ENCODE assay signal across 24 mouse cellular contexts in genomic region chr11:106317801-106318200, GRCm38 (mm10). TPM values are rescaled to one million over a fixed set of nuclear protein-coding genes. Genes with fewer than 3 reads are reported as not detected.
DNase-seq lines count a peak whose midpoint lies in the region; ATAC-seq and TF ChIP-seq lines count a peak whose summit lies in the region.
"Had no signal": no experiment of that assay in that cellular context is flagged by ENCODE, and none has a peak within 500 bp of the region (broad histone marks: within the 10 kb centered on the region; RNA-seq: fewer than 3 reads in every experiment).

No protein-coding gene starts in this region.

- no peak for ATAC-seq in limb, embryonic 12.5 days (ENCODE audit: insufficient number of reproducible peaks, insufficient read depth, low FRiP score, low TSS enrichment, low read depth)
- ATAC-seq: forebrain, embryonic 13.5 days; hindbrain, embryonic 16.5 days had no signal

- no peaks in the 10 kb centered on the region for H3K27me3 ChIP-seq in spleen, adult 2 months (ENCODE audit: control insufficient read depth, insufficient read depth, low read length)
- no peaks in the 10 kb centered on the region for H3K27me3 ChIP-seq in limb, embryonic 12.5 days
- H3K27me3 ChIP-seq in cerebellum, adult 2 months (ENCODE audit: control insufficient read depth, insufficient read depth, low read length), result no peaks in the 10 kb centered on the region
- H3K27me3 ChIP-seq: forebrain, embryonic 13.5 days had no signal

- DNase-seq in spleen, adult 2 months (ENCODE audit: low read depth in 1 of 2, low spot score in 2 of 2), result no peak
- no peak for DNase-seq in spleen, postnatal 4 days (ENCODE audit: low spot score in 2 of 2)
- peak; percentile 59 to 61 for DNase-seq in thymus, postnatal 10 days (ENCODE audit: low spot score in 2 of 2)
- no peak for DNase-seq in cerebellum, adult 2 months
- no peak for DNase-seq in lung, postnatal 25 days (ENCODE audit: low spot score)
- DNase-seq in right cerebral cortex, postnatal 25 days, result no peak
- DNase-seq: adrenal gland, postnatal 14 days; B cell, adult 2 months; cerebellum, adult 18-20 months; gastrocnemius, postnatal 14 days; heart, adult 18-20 months; kidney, adult 11 months; kidney, postnatal 10 days; lung, adult 18-20 months; lung, postnatal 14 days had no signal

- TF ChIP-seq POLR2A in spleen, adult 2 months (IDR thresholded peaks at IDR 0.05; ENCODE audit: low read depth, low read length), result no peak
- TF ChIP-seq POLR2A in cerebellum, adult 2 months (IDR thresholded peaks at IDR 0.05; ENCODE audit: borderline replicate concordance, insufficient read depth, low read length), result no peak

- H3K9ac ChIP-seq in limb, embryonic 12.5 days (replicated peaks), result no peak overlapping the region
- H3K9ac ChIP-seq: forebrain, embryonic 13.5 days had no signal

- no peaks in the 10 kb centered on the region for H3K9me3 ChIP-seq in limb, embryonic 12.5 days
- H3K9me3 ChIP-seq: forebrain, embryonic 13.5 days had no signal

- peaks cover 40% of the 10 kb centered on the region; the same call in 1 of the 2 replicates for H3K4me1 ChIP-seq in spleen, adult 2 months (ENCODE audit: control insufficient read depth, insufficient read depth, insufficient read length)
- peaks cover 59% of the 10 kb centered on the region for H3K4me1 ChIP-seq in limb, embryonic 12.5 days (replicated peaks)
- H3K4me1 ChIP-seq in cerebellum, adult 2 months (ENCODE audit: control insufficient read depth, insufficient read depth, low read length), result no peaks in the 10 kb centered on the region
- H3K4me1 ChIP-seq: forebrain, embryonic 13.5 days had no signal

- H3K4me2 ChIP-seq in limb, embryonic 12.5 days, result no peak overlapping the region
- H3K4me2 ChIP-seq: forebrain, embryonic 13.5 days; liver, embryonic 11.5 days had no signal

- H3K4me3 ChIP-seq in spleen, adult 2 months (ENCODE audit: extremely low read depth, insufficient read depth, insufficient read length), result no peak overlapping the region
- H3K4me3 ChIP-seq in limb, embryonic 12.5 days (replicated peaks), result no peak overlapping the region
- H3K4me3 ChIP-seq in cerebellum, adult 2 months (replicated peaks; ENCODE audit: insufficient read depth, low read depth, low read length), result no peak overlapping the region
- H3K4me3 ChIP-seq: erythroblast, embryonic 14.5 days; forebrain, embryonic 13.5 days had no signal

- TF ChIP-seq CTCF in spleen, adult 2 months (IDR thresholded peaks at IDR 0.05; ENCODE audit: extremely low read depth, insufficient read depth, insufficient read length, insufficient replicate concordance), result no peak
- no peak for TF ChIP-seq CTCF in cerebellum, adult 2 months (IDR thresholded peaks at IDR 0.05; ENCODE audit: borderline replicate concordance, insufficient read depth, low read depth, low read length)

- H3K36me3 ChIP-seq in spleen, adult 2 months (ENCODE audit: control insufficient read depth, insufficient read depth, low read length), result peaks cover 6% of the 10 kb centered on the region
- no peaks in the 10 kb centered on the region for H3K36me3 ChIP-seq in limb, embryonic 12.5 days

- 32% methylated on average over 7 of the region's 7 CpGs for WGBS in spleen, adult 2 months
- WGBS in limb, embryonic 12.5 days, result 67% methylated on average over 7 of the region's 7 CpGs
- 76% methylated on average over 7 of the region's 7 CpGs for WGBS in cerebellum, adult 2 months

- H3K27ac ChIP-seq in spleen, adult 2 months (ENCODE audit: insufficient read depth, low read length), result peak overlapping the region; percentile 87
- peak overlapping the region; percentile 56 for H3K27ac ChIP-seq in limb, embryonic 12.5 days
- no peak overlapping the region for H3K27ac ChIP-seq in cerebellum, adult 2 months (ENCODE audit: insufficient read depth, low read length)
- H3K27ac ChIP-seq: forebrain, embryonic 13.5 days had no signal

RNA-seq across cellular contexts. Expression of gene Cd79b, which starts 3.2 kb away (rescaled TPM):
- polyA plus RNA-seq in spleen, adult 2 months (2012; rRNA removed), result 556 and 588 TPM in 2 replicates
- 1.3 and 1.8 TPM in 2 replicates for polyA plus RNA-seq in limb, embryonic 12.5 days (2016; fragmentation: Nextera tagmentation; extraction: Ambion mirVana)
- polyA plus RNA-seq in cerebellum, adult 2 months (2012; rRNA removed), result 0.38 and 0.70 TPM in 2 replicates

RNA-seq across cellular contexts. Expression of gene Gh, which starts 16.1 kb away (rescaled TPM):
- polyA plus RNA-seq in spleen, adult 2 months (2012; rRNA removed), result 4.7 and 5.4 TPM in 2 replicates
- not detected in 2 replicates for polyA plus RNA-seq in limb, embryonic 12.5 days (2016; fragmentation: Nextera tagmentation; extraction: Ambion mirVana)
- polyA plus RNA-seq in cerebellum, adult 2 months (2012; rRNA removed), result not detected in 2 replicates
- polyA plus RNA-seq: embryonic facial prominence, embryonic 11.5 days; erythroblast, embryonic 14.5 days; forebrain, embryonic 13.5 days; heart, embryonic 14.5 days; liver, embryonic 11.5 days; midbrain, postnatal 0 days; neural tube, embryonic 11.5 days had no signal

RNA-seq across cellular contexts. Expression of gene Scn4a, which starts 35.3 kb away (rescaled TPM):
- polyA plus RNA-seq in spleen, adult 2 months (2012; rRNA removed), result 6.1 and 6.5 TPM in 2 replicates
- 0.25 and 0.51 TPM in 2 replicates for polyA plus RNA-seq in limb, embryonic 12.5 days (2016; fragmentation: Nextera tagmentation; extraction: Ambion mirVana)
- polyA plus RNA-seq in cerebellum, adult 2 months (2012; rRNA removed), result 0.02 and 0.16 TPM in 2 replicates
- polyA plus RNA-seq: erythroblast, embryonic 14.5 days; forebrain, embryonic 13.5 days; hindbrain, embryonic 16.5 days; liver, embryonic 11.5 days had no signal

RNA-seq across cellular contexts. Expression of gene Tcam1, which starts 41.3 kb away (rescaled TPM):
- 0.11 and 0.14 TPM in 2 replicates for polyA plus RNA-seq in spleen, adult 2 months (2012; rRNA removed)
- polyA plus RNA-seq in limb, embryonic 12.5 days (2016; fragmentation: Nextera tagmentation; extraction: Ambion mirVana), result 0.30 and 0.37 TPM in 2 replicates
- polyA plus RNA-seq in cerebellum, adult 2 months (2012; rRNA removed), result 0.36 and 0.43 TPM in 2 replicates
- polyA plus RNA-seq: erythroblast, embryonic 14.5 days had no signal

RNA-seq across cellular contexts. Expression of gene Smarcd2, which starts 45.0 kb away (rescaled TPM):
- 120 and 146 TPM in 2 replicates for polyA plus RNA-seq in spleen, adult 2 months (2012; rRNA removed)
- polyA plus RNA-seq in limb, embryonic 12.5 days (2016; fragmentation: Nextera tagmentation; extraction: Ambion mirVana), result 102 and 104 TPM in 2 replicates
- 114 and 144 TPM in 2 replicates for polyA plus RNA-seq in cerebellum, adult 2 months (2012; rRNA removed)

Comparison
In these comparisons a context has a peak if more than half of its experiments do, and no peak if none do; other contexts are left out.
1. DNase-seq: peak in thymus, postnatal 10 days (2 of 2); none in spleen, adult 2 months (0 of 2), spleen, postnatal 4 days (0 of 2), cerebellum, adult 2 months (0 of 2), lung, postnatal 25 days (single experiment) and right cerebral cortex, postnatal 25 days (single experiment).
2. RNA of gene Cd79b, which starts 3.2 kb away (polyA plus RNA-seq): 556 to 588 TPM in spleen, adult 2 months; 1.3 to 1.8 TPM in limb, embryonic 12.5 days and 0.38 to 0.70 TPM in cerebellum, adult 2 months; every median in the first group is over 100 times any median in the second.